Mouse (Mus musculus): ENCODE results near the gene Vps18.
A peak's percentile ranks its signal among the peaks of the same experiment; 100 is the strongest.

Vps18 gene

GRCm38 (mm10) chr2:119292281-119292680 lies 3.7 kb downstream of the Vps18 start:
- no peak for DNase-seq (ENCODE audit: extremely low spot score)

GRCm38 (mm10) chr2:119292852-119293251 lies 4.3 kb downstream of the Vps18 start:
- DNase-seq (ENCODE audit: extremely low spot score) = no peak

GRCm38 (mm10) chr2:119293311-119293710 lies 4.8 kb downstream of the Vps18 start:
- no peak for DNase-seq (ENCODE audit: extremely low spot score)

- no peak for DNase-seq (ENCODE audit: extremely low spot score)
Observed at GRCm38 (mm10) chr2:119293776-119294390, 5.3 kb downstream of the Vps18 start.

- DNase-seq (ENCODE audit: extremely low spot score) = no peak
Observed at GRCm38 (mm10) chr2:119294411-119294810, 5.9 kb downstream of the Vps18 start.

GRCm38 (mm10) chr2:119296756-119297155 lies 8.2 kb downstream of the Vps18 start:
- DNase-seq (ENCODE audit: extremely low spot score) = no peak

GRCm38 (mm10) chr2:119297506-119297905 lies 9.0 kb downstream of the Vps18 start:
- DNase-seq (ENCODE audit: extremely low spot score) = no peak

GRCm38 (mm10) chr2:119298330-119298729 lies 9.8 kb downstream of the Vps18 start:
- peak; percentile 57 for DNase-seq (ENCODE audit: extremely low spot score)

GRCm38 (mm10) chr2:119298839-119299238 lies 10.3 kb downstream of the Vps18 start:
- DNase-seq (ENCODE audit: extremely low spot score) = no peak

- DNase-seq (ENCODE audit: extremely low spot score) = peak; percentile 83
Observed at GRCm38 (mm10) chr2:119299981-119300818, 11.7 kb downstream of the Vps18 start.

- no peak for DNase-seq (ENCODE audit: extremely low spot score)
Observed at GRCm38 (mm10) chr2:119300819-119301493, 12.4 kb downstream of the Vps18 start.

- no peak for DNase-seq (ENCODE audit: extremely low spot score)
Observed at GRCm38 (mm10) chr2:119302876-119303275, 14.3 kb downstream of the Vps18 start.

- no peak for DNase-seq (ENCODE audit: extremely low spot score)
Observed at GRCm38 (mm10) chr2:119304391-119304790, 15.9 kb downstream of the Vps18 start.

GRCm38 (mm10) chr2:119304798-119305208 lies 16.3 kb downstream of the Vps18 start:
- peak; percentile 58 for DNase-seq (ENCODE audit: extremely low spot score)

- DNase-seq (ENCODE audit: extremely low spot score) = no peak
Observed at GRCm38 (mm10) chr2:119311544-119311943, 23.0 kb downstream of the Vps18 start.

- no peak for DNase-seq (ENCODE audit: extremely low spot score)
Observed at GRCm38 (mm10) chr2:119312380-119312958, 23.9 kb downstream of the Vps18 start.

GRCm38 (mm10) chr2:119313780-119314479 lies 25.4 kb downstream of the Vps18 start:
- no peak for DNase-seq (ENCODE audit: extremely low spot score)

- DNase-seq (ENCODE audit: extremely low spot score) = no peak
Observed at GRCm38 (mm10) chr2:119314742-119315310, 26.3 kb downstream of the Vps18 start.

GRCm38 (mm10) chr2:119318043-119318710 lies 29.6 kb downstream of the Vps18 start:
- no peak for DNase-seq (ENCODE audit: extremely low spot score)

GRCm38 (mm10) chr2:119320571-119320970 lies 32.0 kb downstream of the Vps18 start:
- no peak for DNase-seq (ENCODE audit: extremely low spot score)
